Mouse (Mus musculus) urinary bladder, adult 18-20 months (tissue): ENCODE results near the gene Prr12.

Source experiments
- DNase-seq, 2 experiments: peaks; one replicate each; pipeline ENCODE4 v3.0.0; 2022; ENCODE audit warnings: low spot score in 2 of 2, mixed read lengths in 2 of 2

The Prr12 gene

GRCm38 (mm10) chr7:45051601-45051974 lies 1.1 kb downstream of the Prr12 start:
- DNase-seq = no peak

- no peak for DNase-seq
These were observed 1.6 kb downstream of the Prr12 start for GRCm38 (mm10) chr7:45050945-45051600.

GRCm38 (mm10) chr7:45048923-45049657 lies 3.6 kb downstream of the Prr12 start:
- no peak for DNase-seq

- no peak for DNase-seq
These were observed 4.4 kb downstream of the Prr12 start for GRCm38 (mm10) chr7:45048001-45048890.

GRCm38 (mm10) chr7:45047491-45047890 lies 5.2 kb downstream of the Prr12 start:
- DNase-seq = no peak

GRCm38 (mm10) chr7:45046853-45047350 lies 5.8 kb downstream of the Prr12 start:
- DNase-seq = no peak

- DNase-seq = no peak
These were observed 6.9 kb downstream of the Prr12 start for GRCm38 (mm10) chr7:45045741-45046140.

- no peak for DNase-seq
These were observed 9.4 kb downstream of the Prr12 start for GRCm38 (mm10) chr7:45043307-45043706.

- DNase-seq = no peak
These were observed 11.8 kb downstream of the Prr12 start for GRCm38 (mm10) chr7:45040851-45041250.

GRCm38 (mm10) chr7:45038411-45038810 lies 14.3 kb downstream of the Prr12 start:
- no peak for DNase-seq

- DNase-seq = no peak
These were observed 14.8 kb downstream of the Prr12 start for GRCm38 (mm10) chr7:45037720-45038361.

GRCm38 (mm10) chr7:45036702-45037101 lies 16.0 kb downstream of the Prr12 start:
- DNase-seq = no peak

GRCm38 (mm10) chr7:45035631-45036030 lies 17.1 kb downstream of the Prr12 start:
- DNase-seq = no peak

- no peak for DNase-seq
These were observed 18.8 kb downstream of the Prr12 start for GRCm38 (mm10) chr7:45033722-45034359.

GRCm38 (mm10) chr7:45030857-45031256 lies 21.8 kb downstream of the Prr12 start:
- DNase-seq = no peak

- DNase-seq = no peak
These were observed 22.7 kb downstream of the Prr12 start for GRCm38 (mm10) chr7:45029995-45030394.

- DNase-seq = no peak
These were observed 24.3 kb downstream of the Prr12 start for GRCm38 (mm10) chr7:45028351-45028750.

- DNase-seq = no peak
These were observed 24.9 kb downstream of the Prr12 start for GRCm38 (mm10) chr7:45027761-45028160.

- DNase-seq = no peak
These were observed 26.4 kb downstream of the Prr12 start for GRCm38 (mm10) chr7:45026256-45026655.

- no peak for DNase-seq
These were observed 27.0 kb downstream of the Prr12 start for GRCm38 (mm10) chr7:45025601-45026220.
